Mouse (Mus musculus) embryo, embryonic 11 days (tissue): ENCODE measurements around the gene Tmed2.
"Not testable (repeated sequence)": the region's sequence is repeated elsewhere in the genome, so short reads cannot be mapped to it uniquely, and the experiment has no call there.

Source experiments
- DNase-seq: peaks from one replicate; pipeline ENCODE4 v3.0.0-alpha.2; 2015

Tmed2 gene

GRCm38 (mm10) chr5:124528791-124529190 lies 11.7 kb upstream of the Tmed2 start:
- no peak for DNase-seq

GRCm38 (mm10) chr5:124529191-124529651 lies 11.3 kb upstream of the Tmed2 start:
- DNase-seq = peak; percentile 24

- DNase-seq = no peak
Measured at GRCm38 (mm10) chr5:124529697-124530096, 10.8 kb upstream of the Tmed2 start.

GRCm38 (mm10) chr5:124530655-124531582 lies 9.6 kb upstream of the Tmed2 start, which contains the start of gene Rilpl1:
Rilpl1 (minus strand) TSS chr5:124531391.
- DNase-seq = peak; percentile 96

GRCm38 (mm10) chr5:124531583-124531930 lies 8.9 kb upstream of the Tmed2 start:
- DNase-seq = no peak

GRCm38 (mm10) chr5:124532451-124532850 lies 8.0 kb upstream of the Tmed2 start:
- DNase-seq = peak; percentile 47

- DNase-seq = no peak
Measured at GRCm38 (mm10) chr5:124535016-124535415, 5.5 kb upstream of the Tmed2 start.

- DNase-seq = peak; percentile 61
Measured at GRCm38 (mm10) chr5:124536776-124537175, 3.7 kb upstream of the Tmed2 start.

GRCm38 (mm10) chr5:124538813-124539792 lies 1.4 kb upstream of the Tmed2 start:
- DNase-seq = peak; percentile 63

GRCm38 (mm10) chr5:124539905-124540304 lies 590 bp upstream of the Tmed2 start:
- no peak for DNase-seq

GRCm38 (mm10) chr5:124540905-124541601 lies 558 bp downstream of the Tmed2 start:
- peak; percentile 63 for DNase-seq

GRCm38 (mm10) chr5:124541602-124541973 lies 1.1 kb downstream of the Tmed2 start:
- no peak for DNase-seq

- not testable (repeated sequence) for DNase-seq
Measured at GRCm38 (mm10) chr5:124550737-124551136, 10.2 kb downstream of the Tmed2 start.

GRCm38 (mm10) chr5:124551349-124552093 lies 11.0 kb downstream of the Tmed2 start:
- DNase-seq = peak; percentile 34

GRCm38 (mm10) chr5:124552094-124552472 lies 11.6 kb downstream of the Tmed2 start:
- peak; percentile 30 for DNase-seq

- peak; percentile 95 for DNase-seq
Measured at GRCm38 (mm10) chr5:124552558-124553307, 12.2 kb downstream of the Tmed2 start, which contains the start of gene Ddx55. Ddx55 (plus strand) TSS chr5:124552864.

GRCm38 (mm10) chr5:124553607-124554006 lies 13.1 kb downstream of the Tmed2 start:
- no peak for DNase-seq

GRCm38 (mm10) chr5:124555145-124555544 lies 14.7 kb downstream of the Tmed2 start:
- peak; percentile 46 for DNase-seq

- DNase-seq = no peak
Measured at GRCm38 (mm10) chr5:124571068-124571467, 30.6 kb downstream of the Tmed2 start.

- DNase-seq = no peak
Measured at GRCm38 (mm10) chr5:124575467-124575866, 35.0 kb downstream of the Tmed2 start.
